Mouse (Mus musculus) midbrain, embryonic 13.5 days (tissue): ENCODE measurements around the gene Gm29797. TPM values are rescaled to one million over a fixed set of nuclear protein-coding genes. Genes with fewer than 3 reads are reported as not detected.

Source experiments
- ATAC-seq: fragments of 200-750 bp; cut with Nextera tagmentation; 2 replicates; pipeline ENCODE4 v1.8.0; 2017; ENCODE audit warnings: mild to moderate bottlenecking, moderate TSS enrichment, moderate library complexity
- H3K27ac ChIP-seq: fragments of 300-500 bp; sonication (generic); 2 replicates; pipeline ENCODE4 v1.5.1; 2015; ENCODE audit warnings: inconsistent platforms, mild to moderate bottlenecking, moderate library complexity
- H3K27me3 ChIP-seq: fragments of 300-500 bp; sonication (generic); 2 replicates; pipeline ENCODE4 v1.6.1; 2015; ENCODE audit warnings: mild to moderate bottlenecking, inconsistent platforms
- H3K36me3 ChIP-seq: fragments of 300-500 bp; sonication (generic); 2 replicates; pipeline ENCODE4 v1.6.1; 2015; ENCODE audit warnings: mild to moderate bottlenecking, inconsistent platforms
- H3K4me1 ChIP-seq: fragments of 300-500 bp; sonication (generic); replicated peaks from 2 replicates; pipeline ENCODE4 v1.6.1; 2015; ENCODE audit warnings: inconsistent platforms
- H3K4me2 ChIP-seq: fragments of 300-500 bp; sonication (generic); replicated peaks from 2 replicates; pipeline ENCODE4 v1.6.1; 2015; ENCODE audit warnings: moderate library complexity, mild to moderate bottlenecking, inconsistent platforms
- H3K4me3 ChIP-seq: fragments of 300-500 bp; sonication (generic); replicated peaks from 2 replicates; pipeline ENCODE4 v1.5.1; 2015; ENCODE audit warnings: mild to moderate bottlenecking, inconsistent platforms
- H3K9ac ChIP-seq: fragments of 300-500 bp; sonication (generic); replicated peaks from 2 replicates; pipeline ENCODE4 v1.6.1; 2015; ENCODE audit warnings: mild to moderate bottlenecking, inconsistent platforms
- H3K9me3 ChIP-seq: fragments of 300-500 bp; sonication (generic); 2 replicates; pipeline ENCODE4 v1.6.1; 2016; ENCODE audit warnings: mild to moderate bottlenecking, inconsistent platforms
- WGBS: fragments of 180-500 bp; shearing (Covaris S2); methylation state at CpG from one replicate; pipeline ENCODE4 v1.1.7; 2015; 5-methylcytosine and 5-hydroxymethylcytosine counted together
- polyA plus RNA-seq: library from polyadenylated mRNA; unstranded; fragments of >200 nt; fragmentation: Nextera tagmentation; extraction: Ambion mirVana; gene quantifications from 2 replicates; pipeline ENCODE4 v1.2.1, GENCODE M21; 2015

Gm29797 gene
- polyA plus RNA-seq = not detected in 2 replicates

- peaks cover 10% of the 10 kb centered on the region; the same call in 1 of the 2 replicates for H3K4me1 ChIP-seq
- no peaks in the 10 kb centered on the region for H3K9me3 ChIP-seq
- H3K9ac ChIP-seq = no peak within 1 kb of the TSS
- WGBS = 80% methylated on average over 3 of the region's 3 CpGs
- no peaks in the 10 kb centered on the region for H3K27me3 ChIP-seq
- peaks cover 58% of the 10 kb centered on the region for H3K36me3 ChIP-seq
- no peak within 1 kb of the TSS for H3K27ac ChIP-seq
- no peak within 1 kb of the TSS for H3K4me2 ChIP-seq
- ATAC-seq = no peak
- H3K4me3 ChIP-seq = no peak within 1 kb of the TSS
These were observed at the start of gene Gm29797 for GRCm38 (mm10) chr2:181656734-181657133. Gene Gm29797, plus strand, starts transcription at chr2:181657034.

- ATAC-seq = no peak
- no peaks in the 10 kb centered on the region for H3K4me1 ChIP-seq
- WGBS = 86% methylated on average over 5 of the region's 5 CpGs
- H3K9me3 ChIP-seq = no peaks in the 10 kb centered on the region
- no peak overlapping the region for H3K4me2 ChIP-seq
- H3K9ac ChIP-seq = no peak overlapping the region
- H3K27ac ChIP-seq = no peak overlapping the region
- peaks cover 70% of the 10 kb centered on the region for H3K36me3 ChIP-seq
- no peaks in the 10 kb centered on the region for H3K27me3 ChIP-seq
- H3K4me3 ChIP-seq = no peak overlapping the region
These were observed 37.9 kb upstream of the Gm29797 start for GRCm38 (mm10) chr2:181618761-181619495.

DNA sequence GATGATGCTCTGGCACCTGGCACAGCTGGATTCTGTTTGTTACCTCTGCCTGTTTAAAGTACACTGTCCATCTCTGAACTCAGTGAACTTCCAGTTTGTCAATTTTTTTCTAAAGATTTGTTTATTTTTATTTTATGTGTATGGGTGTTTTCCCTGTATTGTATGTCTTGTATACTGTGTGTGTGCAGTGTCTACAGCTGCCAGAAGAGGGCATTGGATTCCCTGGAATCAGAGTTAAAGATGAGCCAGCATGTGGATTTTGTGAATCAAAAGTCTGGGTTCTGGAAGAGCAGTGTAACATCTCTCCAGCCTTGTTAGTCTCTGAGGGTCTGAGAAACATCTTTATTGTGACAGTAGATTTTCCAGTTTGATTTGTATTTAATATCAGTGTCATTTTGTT lies 33.4 kb upstream of the Gm29797 start:
- Histone ChIP-seq H3K4me1 (no peaks in the 10 kb centered on the region), H3K27ac (no peak overlapping the region), H3K9ac (no peak overlapping the region), H3K36me3 (peaks cover 62% of the 10 kb centered on the region), H3K27me3 (no peaks in the 10 kb centered on the region), H3K9me3 (no peaks in the 10 kb centered on the region), H3K4me2 (no peak overlapping the region), H3K4me3 (no peak overlapping the region)
- ATAC-seq = no peak

DNA sequence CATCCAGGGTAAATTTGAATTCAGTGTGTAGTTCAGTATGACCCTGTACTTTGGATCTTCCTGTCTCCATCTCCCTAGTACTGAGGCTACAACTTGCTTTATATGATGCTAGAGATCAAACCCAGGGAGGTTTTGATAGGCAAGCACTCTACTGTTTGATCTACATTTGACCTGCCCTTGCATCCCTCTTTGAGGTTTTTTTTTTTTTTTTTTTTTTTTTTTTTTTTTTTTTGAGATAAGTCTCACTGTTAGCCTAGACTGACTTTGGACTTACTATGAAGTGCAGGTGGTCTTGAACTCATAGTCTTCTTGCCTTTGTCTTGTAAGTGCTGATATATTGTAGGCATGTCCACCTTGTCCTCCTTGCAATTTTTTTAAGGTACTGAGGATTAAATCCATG lies 28.4 kb upstream of the Gm29797 start:
- H3K36me3 ChIP-seq = peaks cover 54% of the 10 kb centered on the region
- H3K4me3 ChIP-seq = no peak overlapping the region
- H3K27ac ChIP-seq = no peak overlapping the region
- ATAC-seq = no peak
- H3K4me1 ChIP-seq = no peaks in the 10 kb centered on the region
- H3K9me3 ChIP-seq = no peaks in the 10 kb centered on the region
- H3K27me3 ChIP-seq = no peaks in the 10 kb centered on the region
- no peak overlapping the region for H3K9ac ChIP-seq
- no peak overlapping the region for H3K4me2 ChIP-seq

- ATAC-seq = no peak
- no peak overlapping the region for H3K9ac ChIP-seq
- 97% methylated on average over 6 of the region's 6 CpGs for WGBS
- peaks cover 74% of the 10 kb centered on the region for H3K36me3 ChIP-seq
- H3K27ac ChIP-seq = no peak overlapping the region
- H3K9me3 ChIP-seq = no peaks in the 10 kb centered on the region
- H3K4me2 ChIP-seq = no peak overlapping the region
- no peaks in the 10 kb centered on the region for H3K4me1 ChIP-seq
- H3K27me3 ChIP-seq = no peaks in the 10 kb centered on the region
- no peak overlapping the region for H3K4me3 ChIP-seq
These were observed 24.2 kb upstream of the Gm29797 start for GRCm38 (mm10) chr2:181632624-181633023.

DNA sequence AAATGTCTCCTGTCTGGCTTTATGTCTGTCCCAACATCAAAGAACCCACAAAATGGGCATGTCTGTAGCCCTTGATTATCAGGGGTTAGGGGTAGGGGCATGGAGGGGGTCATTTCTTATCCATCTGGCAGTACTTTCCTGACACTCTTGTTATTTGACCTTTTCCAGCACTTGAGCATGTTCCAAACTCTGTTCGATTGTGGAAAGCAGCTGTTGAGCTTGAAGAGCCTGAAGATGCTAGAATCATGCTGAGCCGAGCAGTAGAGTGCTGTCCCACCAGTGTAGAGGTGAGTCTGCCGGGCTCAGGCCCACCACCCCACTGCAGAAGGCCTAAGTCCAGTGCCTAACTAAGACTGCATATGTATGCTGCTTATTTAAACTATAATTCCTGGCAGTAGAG lies 21.0 kb upstream of the Gm29797 start:
- no peaks in the 10 kb centered on the region for H3K4me1 ChIP-seq
- H3K27me3 ChIP-seq = no peaks in the 10 kb centered on the region
- H3K9me3 ChIP-seq = no peaks in the 10 kb centered on the region
- H3K27ac ChIP-seq = no peak overlapping the region
- WGBS = 93% methylated on average over 3 of the region's 3 CpGs
- ATAC-seq = no peak
- no peak overlapping the region for H3K9ac ChIP-seq
- H3K4me2 ChIP-seq = no peak overlapping the region
- no peak overlapping the region for H3K4me3 ChIP-seq
- peaks cover 85% of the 10 kb centered on the region for H3K36me3 ChIP-seq

- no peak for ATAC-seq
- Histone ChIP-seq H3K9ac (no peak overlapping the region), H3K4me3 (no peak overlapping the region), H3K27me3 (no peaks in the 10 kb centered on the region), H3K36me3 (peaks cover 94% of the 10 kb centered on the region), H3K9me3 (no peaks in the 10 kb centered on the region), H3K4me1 (no peaks in the 10 kb centered on the region), H3K27ac (no peak overlapping the region), H3K4me2 (no peak overlapping the region)
- WGBS = 93% methylated on average over 2 of the region's 2 CpGs
These were observed 12.5 kb upstream of the Gm29797 start for GRCm38 (mm10) chr2:181644361-181644760.

DNA sequence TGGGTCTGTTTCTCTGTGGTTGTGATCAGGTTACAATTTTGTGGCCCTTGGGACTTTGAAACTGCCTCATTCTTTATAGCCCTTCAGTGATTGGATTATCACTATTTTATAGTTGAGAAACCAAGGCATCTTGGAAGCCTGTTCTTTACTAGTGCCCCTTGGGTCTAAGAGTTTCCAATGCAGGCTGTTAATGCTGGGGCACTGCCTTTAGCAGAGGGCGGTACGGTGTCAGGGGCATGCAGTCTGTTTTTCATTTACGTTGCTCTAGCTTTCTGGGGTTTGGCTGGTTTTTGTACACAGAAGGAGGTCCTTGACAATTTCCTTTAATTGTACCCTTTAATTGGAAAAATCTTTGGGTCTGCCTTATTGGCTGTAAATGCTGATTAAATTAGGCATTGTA lies 11.2 kb upstream of the Gm29797 start:
- ATAC-seq = no peak
- Histone ChIP-seq H3K9ac (no peak overlapping the region), H3K4me2 (no peak overlapping the region), H3K27ac (no peak overlapping the region), H3K4me3 (no peak overlapping the region), H3K9me3 (no peaks in the 10 kb centered on the region), H3K4me1 (no peaks in the 10 kb centered on the region), H3K36me3 (peaks cover 94% of the 10 kb centered on the region), H3K27me3 (no peaks in the 10 kb centered on the region)
- 97% methylated on average over 3 of the region's 3 CpGs for WGBS

GRCm38 (mm10) chr2:181646626-181647472 lies 10.0 kb upstream of the Gm29797 start:
- Histone ChIP-seq H3K36me3 (peaks cover 91% of the 10 kb centered on the region), H3K4me3 (no peak overlapping the region)
- WGBS = 95% methylated on average over 6 of the region's 6 CpGs

GRCm38 (mm10) chr2:181648926-181649325 lies 7.9 kb upstream of the Gm29797 start:
- ATAC-seq = no peak
- H3K27ac ChIP-seq = no peak overlapping the region
- WGBS = 93% methylated on average over 10 of the region's 10 CpGs
- H3K4me1 ChIP-seq = no peaks in the 10 kb centered on the region
- no peak overlapping the region for H3K4me3 ChIP-seq
- no peaks in the 10 kb centered on the region for H3K27me3 ChIP-seq
- no peak overlapping the region for H3K9ac ChIP-seq
- no peak overlapping the region for H3K4me2 ChIP-seq
- H3K36me3 ChIP-seq = peaks cover 92% of the 10 kb centered on the region
- H3K9me3 ChIP-seq = no peaks in the 10 kb centered on the region

More at GRCm38 (mm10) chr2:181646626-181647472, 10.0 kb upstream of the Gm29797 start:
- no peak for ATAC-seq
- H3K4me2 ChIP-seq = no peak overlapping the region
- H3K9ac ChIP-seq = no peak overlapping the region
- no peaks in the 10 kb centered on the region for H3K27me3 ChIP-seq
- no peaks in the 10 kb centered on the region for H3K9me3 ChIP-seq
- H3K27ac ChIP-seq = no peak overlapping the region
- H3K4me1 ChIP-seq = no peaks in the 10 kb centered on the region

- no peak for ATAC-seq
- H3K4me2 ChIP-seq = no peak overlapping the region
- H3K4me1 ChIP-seq = no peaks in the 10 kb centered on the region
- H3K4me3 ChIP-seq = no peak overlapping the region
- no peaks in the 10 kb centered on the region for H3K27me3 ChIP-seq
- no peaks in the 10 kb centered on the region for H3K9me3 ChIP-seq
- no peak overlapping the region for H3K27ac ChIP-seq
- H3K9ac ChIP-seq = no peak overlapping the region
- peaks cover 91% of the 10 kb centered on the region for H3K36me3 ChIP-seq
These were observed 3.8 kb upstream of the Gm29797 start for GRCm38 (mm10) chr2:181653065-181653464.

DNA sequence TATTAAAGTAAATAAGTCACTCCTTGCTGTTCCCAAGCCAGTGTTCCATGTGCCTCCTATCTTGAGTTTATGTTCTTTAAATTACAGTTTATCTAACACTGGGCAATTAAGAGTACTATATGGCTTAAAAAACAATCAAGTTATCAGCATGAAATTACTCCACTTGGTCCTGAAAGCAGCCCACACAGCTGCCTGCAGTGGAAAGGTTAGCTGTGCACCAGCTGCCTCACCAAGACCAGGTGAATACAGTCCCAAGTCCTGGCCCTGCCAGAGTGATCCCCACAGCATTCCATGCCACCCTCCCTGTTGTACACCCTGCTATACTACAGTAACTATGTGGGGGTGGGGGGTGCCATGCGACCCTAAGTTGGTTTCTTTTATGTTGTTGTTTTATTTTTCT lies 3.3 kb upstream of the Gm29797 start:
- no peak overlapping the region for H3K27ac ChIP-seq
- H3K9me3 ChIP-seq = no peaks in the 10 kb centered on the region
- 94% methylated on average over 1 of the region's 1 CpGs for WGBS
- H3K27me3 ChIP-seq = no peaks in the 10 kb centered on the region
- peaks cover 86% of the 10 kb centered on the region for H3K36me3 ChIP-seq
- H3K4me3 ChIP-seq = no peak overlapping the region
- no peak for ATAC-seq
- H3K4me1 ChIP-seq = no peaks in the 10 kb centered on the region
- H3K4me2 ChIP-seq = no peak overlapping the region
- no peak overlapping the region for H3K9ac ChIP-seq
